Comparison of ENCODE assay signal across 15 mouse cellular contexts in genomic region chr19:4095802-4096201, GRCm38 (mm10). TPM values are rescaled to one million over a fixed set of nuclear protein-coding genes. Genes with fewer than 3 reads are reported as not detected.
DNase-seq lines count a peak whose midpoint lies in the region; ATAC-seq and TF ChIP-seq lines count a peak whose summit lies in the region.
"Had no signal": no experiment of that assay in that cellular context is flagged by ENCODE, and none has a peak within 500 bp of the region (broad histone marks: within the 10 kb centered on the region; RNA-seq: fewer than 3 reads in every experiment).

No protein-coding gene starts in this region.

- no peaks in the 10 kb centered on the region for H3K9me3 ChIP-seq in forebrain, embryonic 14.5 days (replicated peaks; ENCODE audit: control insufficient read depth, low read length)
- no peaks in the 10 kb centered on the region for H3K9me3 ChIP-seq in hindbrain, embryonic 14.5 days (ENCODE audit: control insufficient read depth, low read length)
- H3K9me3 ChIP-seq in midbrain, embryonic 14.5 days (ENCODE audit: control insufficient read depth, low read length), result no peaks in the 10 kb centered on the region
- H3K9me3 ChIP-seq: embryonic facial prominence, embryonic 13.5 days; limb, embryonic 12.5 days had no signal

- TF ChIP-seq CTCF in layer of hippocampus, adult 2 months (conservative IDR thresholded peaks at IDR 0.05), result no peak

- H3K4me2 ChIP-seq in forebrain, embryonic 14.5 days (ENCODE audit: low read length), result peak overlapping the region; percentile 65
- peak overlapping the region; percentile 73 for H3K4me2 ChIP-seq in hindbrain, embryonic 14.5 days (replicated peaks)
- H3K4me2 ChIP-seq in midbrain, embryonic 14.5 days (ENCODE audit: low read length), result peak overlapping the region; percentile 50

- ATAC-seq in forebrain, embryonic 14.5 days, result no peak
- no peak for ATAC-seq in hindbrain, embryonic 14.5 days (ENCODE audit: low FRiP score)
- ATAC-seq in midbrain, embryonic 14.5 days (ENCODE audit: low FRiP score, low TSS enrichment), result no peak

- peaks cover 18% of the 10 kb centered on the region for H3K4me1 ChIP-seq in forebrain, embryonic 14.5 days (ENCODE audit: control insufficient read depth, insufficient read depth, low read length)
- peaks cover 38% of the 10 kb centered on the region for H3K4me1 ChIP-seq in hindbrain, embryonic 14.5 days (replicated peaks; ENCODE audit: control insufficient read depth, insufficient read depth, low read length)
- H3K4me1 ChIP-seq in midbrain, embryonic 14.5 days (ENCODE audit: control insufficient read depth, insufficient read depth, low read length), result peaks cover 29% of the 10 kb centered on the region

- H3K27me3 ChIP-seq in forebrain, embryonic 14.5 days (replicated peaks; ENCODE audit: control insufficient read depth, insufficient read depth, low read length), result no peaks in the 10 kb centered on the region; the same call in 1 of the 2 replicates
- no peaks in the 10 kb centered on the region for H3K27me3 ChIP-seq in hindbrain, embryonic 14.5 days (ENCODE audit: control insufficient read depth, insufficient read depth, low read length)
- H3K27me3 ChIP-seq in midbrain, embryonic 14.5 days (ENCODE audit: control insufficient read depth, insufficient read depth, low read length), result no peaks in the 10 kb centered on the region
- H3K27me3 ChIP-seq: Patski had no signal

- no peaks in the 10 kb centered on the region for H3K36me3 ChIP-seq in forebrain, embryonic 14.5 days (ENCODE audit: control insufficient read depth, insufficient read depth, low read length)
- no peaks in the 10 kb centered on the region for H3K36me3 ChIP-seq in hindbrain, embryonic 14.5 days (replicated peaks; ENCODE audit: control insufficient read depth, insufficient read depth)
- no peaks in the 10 kb centered on the region for H3K36me3 ChIP-seq in midbrain, embryonic 14.5 days (ENCODE audit: control insufficient read depth, insufficient read depth, low read length)
- H3K36me3 ChIP-seq: embryonic facial prominence, embryonic 13.5 days; limb, embryonic 12.5 days had no signal

- peak overlapping the region; percentile 98 for H3K27ac ChIP-seq in layer of hippocampus, adult 2 months
- H3K27ac ChIP-seq in forebrain, embryonic 14.5 days (ENCODE audit: low read depth, low read length), result no peak overlapping the region
- 0 out of 2 replicates have a peak overlapping the region, but pooled peaks have one; percentile 89 for H3K27ac ChIP-seq in hindbrain, embryonic 14.5 days
- H3K27ac ChIP-seq in midbrain, embryonic 14.5 days (replicated peaks; ENCODE audit: low read depth, low read length), result peak overlapping the region; percentile 92; the same call in 1 of the 2 replicates
- H3K27ac ChIP-seq: embryonic facial prominence, embryonic 13.5 days had no signal

- H3K9ac ChIP-seq in forebrain, embryonic 14.5 days (ENCODE audit: low read length), result no peak overlapping the region
- no peak overlapping the region for H3K9ac ChIP-seq in hindbrain, embryonic 14.5 days
- H3K9ac ChIP-seq in midbrain, embryonic 14.5 days (replicated peaks; ENCODE audit: low read length), result no peak overlapping the region

- no peak overlapping the region; the same call in 1 of the 2 replicates for H3K4me3 ChIP-seq in layer of hippocampus, adult 2 months
- no peak overlapping the region for H3K4me3 ChIP-seq in forebrain, embryonic 14.5 days (ENCODE audit: low read depth, low read length)
- H3K4me3 ChIP-seq in hindbrain, embryonic 14.5 days (replicated peaks; ENCODE audit: low read length), result peak overlapping the region; percentile 66; the same call in 1 of the 2 replicates
- H3K4me3 ChIP-seq in midbrain, embryonic 14.5 days (replicated peaks; ENCODE audit: low read depth, low read length), result no peak overlapping the region; the same call in 1 of the 2 replicates

- no peak for DNase-seq in layer of hippocampus, adult 2 months (ENCODE audit: low spot score in 2 of 2)
- DNase-seq in layer of hippocampus, adult 9-11 months, result no peak
- DNase-seq in forebrain, embryonic 14.5 days (ENCODE audit: low spot score), result no peak
- no peak for DNase-seq in hindbrain, embryonic 14.5 days (ENCODE audit: low spot score)
- DNase-seq in midbrain, embryonic 14.5 days, result no peak
- DNase-seq in spleen, postnatal 14 days (ENCODE audit: low spot score in 2 of 2), result no peak
- DNase-seq in right cerebral cortex, postnatal 10 days (ENCODE audit: low spot score in 2 of 2), result no peak
- DNase-seq: cerebellum, postnatal 14 days; heart, adult 18-20 months had no signal

- 64% methylated on average over 3 of the region's 3 CpGs for WGBS in forebrain, embryonic 14.5 days
- 68% methylated on average over 3 of the region's 3 CpGs for WGBS in hindbrain, embryonic 14.5 days
- 59% methylated on average over 3 of the region's 3 CpGs for WGBS in midbrain, embryonic 14.5 days

RNA-seq across cellular contexts. Expression of gene Cdk2ap2, which starts 1.2 kb away (rescaled TPM):
- 10 to 100 TPM; 29.5 to 33.9 TPM for total RNA-seq in layer of hippocampus, adult 2 months (2021)
- polyA plus RNA-seq in forebrain, embryonic 14.5 days (2014; fragmentation: Nextera tagmentation; extraction: Ambion mirVana), result 88.6 and 91.7 TPM in 2 replicates
- polyA plus RNA-seq in hindbrain, embryonic 14.5 days (2014; fragmentation: Nextera tagmentation; extraction: Ambion mirVana), result 79.2 and 82.1 TPM in 2 replicates
- 83.4 and 87.0 TPM in 2 replicates for polyA plus RNA-seq in midbrain, embryonic 14.5 days (2014; fragmentation: Nextera tagmentation; extraction: Ambion mirVana)

RNA-seq across cellular contexts. Expression of gene Pitpnm1, which starts 4.0 kb away (rescaled TPM):
- 100 to 1,000 TPM; 173 to 180 TPM for total RNA-seq in layer of hippocampus, adult 2 months (2021)
- 29.1 and 40.8 TPM in 2 replicates for polyA plus RNA-seq in forebrain, embryonic 14.5 days (2014; fragmentation: Nextera tagmentation; extraction: Ambion mirVana)
- polyA plus RNA-seq in hindbrain, embryonic 14.5 days (2014; fragmentation: Nextera tagmentation; extraction: Ambion mirVana), result 70.0 and 74.7 TPM in 2 replicates
- 72.8 and 89.0 TPM in 2 replicates for polyA plus RNA-seq in midbrain, embryonic 14.5 days (2014; fragmentation: Nextera tagmentation; extraction: Ambion mirVana)

RNA-seq across cellular contexts. Expression of gene Cabp2, which starts 14.4 kb away (rescaled TPM):
- not detected for total RNA-seq in layer of hippocampus, adult 2 months (2021)
- polyA plus RNA-seq in forebrain, embryonic 14.5 days (2014; fragmentation: Nextera tagmentation; extraction: Ambion mirVana), result not detected in 2 replicates
- not detected in 2 replicates for polyA plus RNA-seq in hindbrain, embryonic 14.5 days (2014; fragmentation: Nextera tagmentation; extraction: Ambion mirVana)
- polyA plus RNA-seq in midbrain, embryonic 14.5 days (2014; fragmentation: Nextera tagmentation; extraction: Ambion mirVana), result not detected in 2 replicates
- total RNA-seq: heart, adult 18-20 months; layer of hippocampus, postnatal 14 days had no signal
- polyA plus RNA-seq: embryonic facial prominence, embryonic 13.5 days; limb, embryonic 12.5 days; macrophage; Patski had no signal

RNA-seq across cellular contexts. Expression of gene Aip, which starts 29.9 kb away (rescaled TPM):
- total RNA-seq in layer of hippocampus, adult 2 months (2021), result 100 to 1,000 TPM; 111 to 123 TPM
- 85.2 and 94.4 TPM in 2 replicates for polyA plus RNA-seq in forebrain, embryonic 14.5 days (2014; fragmentation: Nextera tagmentation; extraction: Ambion mirVana)
- polyA plus RNA-seq in hindbrain, embryonic 14.5 days (2014; fragmentation: Nextera tagmentation; extraction: Ambion mirVana), result 93.8 and 99.7 TPM in 2 replicates
- polyA plus RNA-seq in midbrain, embryonic 14.5 days (2014; fragmentation: Nextera tagmentation; extraction: Ambion mirVana), result 84.3 and 98.0 TPM in 2 replicates

RNA-seq across cellular contexts. Expression of gene Gstp3, which starts 36.4 kb away (rescaled TPM):
- total RNA-seq in layer of hippocampus, adult 2 months (2021), result not detected
- not detected in 2 replicates for polyA plus RNA-seq in forebrain, embryonic 14.5 days (2014; fragmentation: Nextera tagmentation; extraction: Ambion mirVana)
- polyA plus RNA-seq in hindbrain, embryonic 14.5 days (2014; fragmentation: Nextera tagmentation; extraction: Ambion mirVana), result not detected in 2 replicates
- polyA plus RNA-seq in midbrain, embryonic 14.5 days (2014; fragmentation: Nextera tagmentation; extraction: Ambion mirVana), result not detected in 2 replicates
- total RNA-seq: heart, adult 18-20 months; layer of hippocampus, postnatal 14 days had no signal
- polyA plus RNA-seq: kidney, postnatal 0 days; limb, embryonic 12.5 days; macrophage; Patski had no signal
